Mouse (Mus musculus): Measurements from ENCODE around the gene Ifi35.
"Not testable (repeated sequence)": the region's sequence is repeated elsewhere in the genome, so short reads cannot be mapped to it uniquely, and the experiment has no call there.

Ifi35 gene

DNA sequence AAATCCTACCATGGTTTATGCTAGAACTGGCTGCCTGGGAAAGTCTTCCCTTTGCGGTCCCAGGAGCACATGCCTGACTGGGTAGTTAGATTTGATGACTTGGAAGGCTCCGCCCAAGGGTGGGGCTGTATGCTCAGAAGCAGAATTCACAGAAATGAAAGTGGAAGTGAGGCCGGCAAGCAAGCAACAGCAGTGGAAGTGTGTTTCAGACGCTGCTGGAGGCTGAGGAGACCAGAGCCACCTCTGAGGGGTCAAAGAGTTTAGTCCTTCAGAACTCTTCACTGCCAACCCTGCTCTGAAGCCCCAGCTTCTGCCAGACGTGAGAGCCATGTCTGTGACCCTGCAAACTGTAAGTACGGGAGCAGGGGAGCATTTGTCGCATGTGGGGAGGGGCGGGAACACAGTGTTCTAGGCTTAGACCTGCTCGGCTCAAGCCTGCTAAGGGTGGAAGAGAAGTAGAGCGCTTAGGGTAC, at the start of gene Ifi35:
Gene Ifi35 (plus strand): TSS at position 134 of the 473 bp plus-strand sequence.
- peak; percentile 72 for DNase-seq (ENCODE audit: low spot score)

DNA sequence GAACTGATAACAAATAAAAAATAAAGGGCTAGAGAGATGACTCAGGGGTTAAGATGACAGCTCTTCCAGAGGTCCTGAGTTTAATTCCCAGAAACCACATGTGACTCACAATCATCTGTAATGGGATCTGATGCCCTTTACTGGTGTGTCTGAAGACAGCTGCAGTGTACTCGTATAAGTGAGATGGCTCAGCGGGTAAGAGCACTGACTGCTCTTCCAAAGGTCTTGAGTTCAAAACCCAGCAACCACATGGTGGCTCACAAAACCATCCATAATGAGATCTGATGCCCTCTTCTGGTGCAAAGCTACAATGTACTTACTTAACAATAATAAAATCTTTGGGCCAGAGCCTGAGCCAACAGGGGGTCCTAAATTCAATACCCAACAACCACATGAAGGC, 32.9 kb upstream of the Ifi35 start:
- DNase-seq (ENCODE audit: low spot score) = no peak

DNA sequence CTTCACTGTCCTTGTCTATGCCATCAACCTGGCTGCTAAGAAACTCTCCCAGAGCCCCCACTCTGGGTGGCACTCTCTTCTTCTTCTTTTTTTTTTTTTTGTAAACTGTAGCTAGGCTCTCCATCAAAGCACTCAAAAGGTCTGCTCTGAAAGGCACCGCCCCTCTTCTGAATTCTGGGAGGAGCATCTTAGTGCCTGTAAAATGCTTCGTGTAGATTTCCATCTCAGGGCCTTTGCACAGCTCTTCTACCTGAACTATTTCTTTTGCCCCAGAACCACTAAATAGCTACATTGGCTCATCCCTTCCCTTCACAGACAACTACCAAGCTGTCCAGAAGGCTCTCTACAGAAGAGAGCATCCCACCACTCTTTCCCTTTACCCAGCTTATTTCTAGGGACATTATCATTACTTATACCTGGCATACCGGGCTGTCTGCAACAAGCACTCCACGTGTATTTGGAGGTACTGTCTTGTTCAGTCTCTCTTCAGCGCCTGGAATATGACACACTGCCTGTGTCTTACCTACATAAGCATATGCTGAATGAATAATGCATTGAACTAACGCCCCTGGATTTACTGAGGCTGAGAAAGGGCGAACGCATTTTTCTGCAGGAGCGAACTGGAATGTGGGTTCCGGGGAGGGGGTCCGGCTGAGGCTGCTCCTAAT, 31.6 kb upstream of the Ifi35 start:
- DNase-seq (ENCODE audit: low spot score) = no peak

DNA sequence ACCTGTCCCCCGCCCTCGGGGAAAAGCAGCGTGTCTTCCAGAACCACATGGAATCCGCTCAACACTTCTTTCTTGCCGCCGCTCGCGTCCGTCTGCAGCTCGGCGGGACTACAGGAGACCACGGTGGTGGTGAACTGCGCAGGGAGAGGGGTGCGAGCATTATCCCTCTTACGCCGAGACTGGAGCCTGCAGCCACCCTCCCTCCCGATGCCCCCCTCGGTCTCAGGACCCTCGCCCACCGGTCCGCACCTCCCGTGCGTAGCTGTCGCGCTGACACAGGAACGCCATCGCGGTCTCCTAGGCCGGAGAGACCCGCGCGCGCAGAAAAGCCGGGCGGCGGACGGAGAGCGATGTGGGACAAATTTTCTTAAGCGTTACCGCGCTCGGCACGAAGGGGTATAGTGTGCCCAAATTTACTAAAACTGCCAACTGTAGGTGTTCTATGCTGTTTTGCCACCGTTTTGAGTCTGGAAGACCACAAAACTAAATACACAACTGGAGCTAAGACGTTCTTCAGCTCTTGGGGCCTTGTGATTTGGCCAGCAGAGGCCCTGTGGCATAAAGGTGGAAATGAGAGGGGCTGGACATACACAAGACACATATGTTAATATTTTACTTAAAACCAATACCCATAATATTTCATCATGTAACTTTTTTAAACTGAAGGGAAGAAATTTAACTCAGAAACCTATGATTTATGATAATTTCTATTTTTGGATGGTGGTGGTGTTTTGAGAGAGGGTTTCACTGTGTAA, 30.9 kb upstream of the Ifi35 start, which contains the start of gene Aarsd1:
Gene Aarsd1 (minus strand): TSS at position 515 of the 755 bp plus-strand sequence.
- DNase-seq (ENCODE audit: low spot score) = peak; percentile 76

DNA sequence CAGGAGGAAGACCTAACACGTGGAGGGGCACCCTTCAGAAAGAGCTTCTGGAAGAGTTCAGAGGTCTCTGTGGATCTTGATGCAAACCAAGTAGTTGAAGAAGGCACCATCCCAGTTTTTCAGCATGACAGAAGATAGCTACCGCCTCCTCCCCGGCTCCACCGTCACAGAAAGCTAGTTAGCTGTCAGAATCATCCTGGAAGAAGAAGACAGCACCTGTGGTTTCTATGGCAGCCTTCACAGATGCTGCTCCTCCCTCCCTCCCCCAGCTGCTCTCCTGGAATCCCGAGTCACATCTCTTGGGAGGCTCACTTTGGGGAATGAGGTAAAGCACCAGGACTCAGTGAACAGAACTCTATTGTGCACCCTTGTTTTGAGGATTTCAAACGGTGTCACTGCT, 29.2 kb upstream of the Ifi35 start:
- DNase-seq (ENCODE audit: low spot score) = no peak

DNA sequence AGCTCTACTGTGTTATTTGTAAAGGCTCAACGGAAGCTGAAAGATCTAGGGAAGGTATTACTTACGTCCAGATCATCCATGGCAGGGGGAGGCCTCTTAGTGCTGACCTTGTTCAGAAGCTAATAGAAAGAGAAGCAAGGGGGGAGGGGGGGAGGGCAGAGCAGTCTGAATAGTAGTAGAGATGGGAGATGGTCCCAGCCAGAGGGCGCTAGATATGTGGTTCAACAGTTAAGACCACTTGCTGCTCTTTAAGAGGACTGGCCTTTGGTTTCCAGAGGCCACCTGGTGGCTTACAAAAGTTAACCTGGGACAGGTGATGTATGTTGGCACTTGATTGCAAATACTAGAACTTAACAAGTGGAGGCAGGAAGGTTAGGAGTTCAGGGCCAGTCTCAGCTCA, 28.6 kb upstream of the Ifi35 start:
- no peak for DNase-seq (ENCODE audit: low spot score)

DNA sequence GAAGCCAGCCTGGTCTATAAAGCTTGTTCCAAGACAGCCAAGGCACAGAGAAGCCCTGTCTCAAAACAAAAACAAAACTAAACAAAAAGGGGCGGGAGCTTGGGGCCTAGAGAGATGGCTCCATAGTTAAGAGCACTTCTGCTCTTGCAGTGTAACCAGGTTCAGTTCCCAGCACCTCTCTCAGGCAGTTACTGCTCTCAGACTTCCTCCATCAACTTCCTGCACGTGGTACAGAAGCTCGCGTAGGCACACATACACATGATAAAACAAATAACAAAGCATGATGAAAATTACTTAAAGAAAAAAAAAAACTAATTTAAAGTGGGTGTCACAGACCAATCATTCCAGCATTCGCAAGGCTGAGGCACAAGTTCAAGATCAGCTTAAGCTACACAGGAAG, 28.1 kb upstream of the Ifi35 start:
- DNase-seq (ENCODE audit: low spot score) = no peak

DNA sequence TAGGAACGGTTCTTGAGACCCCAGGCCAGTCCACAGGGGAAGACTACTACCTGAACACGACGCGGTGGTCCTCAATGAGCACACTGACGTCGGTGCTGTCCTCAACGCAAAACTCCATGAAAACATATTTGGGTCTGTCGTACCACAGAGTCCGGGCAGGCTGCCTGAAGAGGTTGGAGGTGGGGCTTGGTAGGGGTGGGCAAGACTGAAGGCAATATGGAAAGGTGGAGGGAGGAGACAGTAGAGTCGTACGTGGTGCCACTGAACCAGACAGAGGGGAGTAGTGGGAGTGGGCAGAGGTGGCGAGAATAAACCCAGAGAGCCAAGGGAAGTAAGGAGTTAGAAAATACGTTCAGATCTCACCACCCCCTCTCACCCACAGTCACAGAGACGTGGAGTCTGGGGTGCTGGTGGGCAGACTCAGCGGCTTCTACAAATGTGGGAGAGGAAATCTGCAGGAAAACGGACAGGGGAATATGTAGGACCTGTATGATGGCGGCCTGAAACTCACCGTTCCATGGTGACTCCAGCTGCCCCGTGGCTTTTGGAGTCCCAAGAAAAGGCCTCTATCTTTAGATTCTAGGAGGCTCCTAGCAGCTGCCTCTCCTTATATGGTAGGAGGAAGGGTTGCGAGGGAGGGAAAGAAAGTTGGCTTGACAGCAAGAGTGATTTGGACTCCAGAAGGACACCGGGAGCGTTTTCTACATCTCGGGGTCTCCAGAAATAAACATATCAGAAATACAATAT, 23.9 kb upstream of the Ifi35 start, which contains the start of gene Gm27029:
Gene Gm27029 (minus strand): TSS at position 692 of the 747 bp plus-strand sequence.
- DNase-seq (ENCODE audit: low spot score) = no peak

DNA sequence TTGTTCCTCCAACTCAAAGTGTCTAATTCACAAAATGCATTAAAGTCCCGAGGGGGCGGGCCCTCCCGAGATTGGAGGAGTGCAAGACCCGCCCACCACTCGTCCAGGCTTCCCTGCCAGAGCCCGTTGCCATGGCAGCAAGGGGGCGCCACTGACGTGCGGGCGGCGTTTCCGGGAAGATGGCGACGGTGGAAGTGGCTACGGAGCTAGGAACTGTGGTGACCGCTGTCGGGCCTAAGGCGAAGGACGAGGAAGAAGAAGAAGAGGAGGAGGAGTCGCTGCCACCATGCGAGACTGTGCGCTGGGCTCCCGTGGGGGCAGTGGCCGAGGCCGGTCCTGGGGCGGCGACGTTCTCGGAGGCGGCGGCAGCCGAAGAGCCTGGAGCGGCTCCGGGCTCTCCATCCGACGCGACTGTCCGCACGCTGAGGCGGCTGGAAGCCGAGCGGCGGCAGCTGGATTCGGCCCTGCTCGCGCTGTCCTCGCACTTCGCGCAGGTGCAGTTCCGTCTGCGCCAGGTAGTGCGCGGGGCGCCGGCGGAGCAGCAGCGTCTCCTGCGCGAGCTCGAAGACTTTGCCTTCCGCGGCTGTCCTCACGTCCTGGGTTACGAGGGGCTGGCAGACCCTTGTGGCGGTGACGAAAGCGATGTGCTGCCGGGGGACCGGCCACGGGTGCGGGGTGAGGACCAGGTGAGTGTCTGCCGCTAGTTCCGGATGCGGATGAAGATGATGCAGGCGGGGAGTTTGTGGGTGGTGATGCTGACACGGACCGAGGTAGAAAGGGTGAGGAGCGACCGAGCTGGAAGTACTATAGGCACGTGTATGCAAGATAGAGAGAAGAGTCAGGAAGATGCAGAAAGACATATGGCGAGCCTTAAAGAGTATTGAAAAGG, 23.0 kb upstream of the Ifi35 start, which contains the start of the genes Rundc1 and Ptges3l:
Gene Rundc1 (plus strand): TSS at position 161 of the 889 bp plus-strand sequence.
Gene Ptges3l (minus strand): TSS at position 409 of the 889 bp plus-strand sequence.
- peak; percentile 95 for DNase-seq (ENCODE audit: low spot score)

DNA sequence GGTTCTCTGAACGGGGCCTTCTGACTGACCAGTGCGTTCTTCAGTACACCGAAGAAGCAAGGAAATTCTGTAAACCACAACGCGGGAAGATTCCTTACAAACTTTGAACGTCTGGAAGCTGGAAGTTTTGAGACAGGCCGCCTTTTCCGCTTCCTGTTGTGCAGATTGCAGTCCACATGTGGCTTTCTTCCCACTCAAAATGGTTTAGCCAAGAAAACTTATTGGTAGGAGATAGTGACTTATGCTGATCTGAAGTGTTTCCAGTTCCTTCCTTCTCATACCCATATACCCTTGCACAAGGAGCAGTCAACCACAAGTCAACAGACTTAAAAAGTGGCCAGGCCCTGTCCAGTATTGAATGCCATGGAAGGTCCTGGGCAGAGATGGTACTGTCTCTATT, 22.0 kb upstream of the Ifi35 start:
- no peak for DNase-seq (ENCODE audit: low spot score)

DNA sequence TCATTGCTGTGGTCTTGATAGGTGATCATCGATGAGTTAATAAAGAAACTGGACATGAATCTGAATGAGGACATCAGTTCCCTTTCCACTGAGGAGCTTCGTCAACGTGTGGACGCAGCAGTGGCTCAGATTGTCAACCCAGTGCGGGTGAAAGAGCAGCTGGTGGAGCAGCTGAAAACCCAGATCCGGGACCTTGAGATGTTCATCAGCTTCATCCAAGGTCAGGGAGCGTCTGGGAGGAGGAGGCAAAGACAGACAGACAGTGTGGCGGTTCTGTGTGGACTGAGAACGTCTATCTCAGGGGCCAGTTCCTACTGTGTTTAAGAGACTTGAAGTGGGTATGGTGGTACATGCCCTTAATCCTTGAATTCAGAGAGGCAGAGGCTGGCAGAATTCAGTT, 16.9 kb upstream of the Ifi35 start:
- DNase-seq (ENCODE audit: low spot score) = no peak

DNA sequence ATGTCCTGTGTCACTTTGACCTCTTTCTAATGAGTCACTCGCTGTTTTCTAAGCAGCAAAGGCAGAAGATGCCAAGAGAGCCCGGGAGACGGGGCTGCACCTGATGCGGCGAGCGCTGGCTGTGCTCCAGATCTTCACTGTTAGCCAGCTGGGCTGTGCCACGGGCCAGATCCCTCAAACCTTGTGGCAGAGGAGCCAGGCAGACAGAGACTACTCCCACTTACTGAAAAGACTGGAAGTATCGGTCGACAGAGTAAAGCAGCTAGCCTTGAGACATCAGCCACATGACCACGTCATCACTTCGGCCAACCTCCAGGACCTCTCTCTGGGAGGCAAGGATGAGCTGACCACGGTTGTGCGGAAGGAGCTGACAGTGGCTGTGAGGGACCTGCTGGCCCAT, 14.8 kb upstream of the Ifi35 start:
- no peak for DNase-seq (ENCODE audit: low spot score)

DNA sequence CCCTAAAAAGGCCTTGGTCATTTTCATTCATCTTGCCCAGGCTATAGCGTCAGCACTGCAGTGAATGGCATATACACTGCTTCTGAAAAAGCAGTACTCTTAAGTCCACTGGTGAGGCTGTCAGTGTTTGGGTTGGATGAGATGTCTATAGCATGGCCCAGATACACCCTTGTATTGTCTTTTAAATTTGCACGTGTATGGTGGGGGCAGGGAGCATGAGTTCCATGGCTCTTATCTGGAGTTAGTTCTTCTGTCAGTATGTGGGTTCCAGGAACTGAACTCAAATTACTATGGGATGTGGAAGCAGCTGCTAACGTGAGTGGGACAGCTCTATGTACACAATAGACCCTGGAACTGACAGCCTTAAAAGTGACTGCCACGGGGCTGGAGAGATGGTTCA, 12.4 kb upstream of the Ifi35 start:
- no peak for DNase-seq (ENCODE audit: low spot score)

DNA sequence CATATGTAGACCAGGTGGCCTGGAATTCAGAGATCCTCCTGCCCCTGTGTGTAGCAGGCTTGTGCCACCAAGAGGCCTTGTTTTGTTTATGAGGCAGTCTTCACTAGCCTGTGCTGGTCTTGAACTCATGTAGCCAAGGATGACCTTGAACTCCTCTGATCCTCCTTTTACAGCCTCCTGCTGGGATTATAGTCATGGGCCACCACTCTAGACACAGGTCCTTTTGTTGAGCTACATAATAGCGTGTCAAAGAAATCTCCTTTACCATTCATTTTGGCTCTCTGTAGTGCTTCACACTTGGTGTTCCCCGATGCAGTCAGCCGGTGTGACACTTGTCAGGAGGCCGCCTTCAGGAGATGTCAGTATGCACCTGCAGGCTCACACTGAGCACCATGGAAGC, 11.3 kb upstream of the Ifi35 start:
- no peak for DNase-seq (ENCODE audit: low spot score)

DNA sequence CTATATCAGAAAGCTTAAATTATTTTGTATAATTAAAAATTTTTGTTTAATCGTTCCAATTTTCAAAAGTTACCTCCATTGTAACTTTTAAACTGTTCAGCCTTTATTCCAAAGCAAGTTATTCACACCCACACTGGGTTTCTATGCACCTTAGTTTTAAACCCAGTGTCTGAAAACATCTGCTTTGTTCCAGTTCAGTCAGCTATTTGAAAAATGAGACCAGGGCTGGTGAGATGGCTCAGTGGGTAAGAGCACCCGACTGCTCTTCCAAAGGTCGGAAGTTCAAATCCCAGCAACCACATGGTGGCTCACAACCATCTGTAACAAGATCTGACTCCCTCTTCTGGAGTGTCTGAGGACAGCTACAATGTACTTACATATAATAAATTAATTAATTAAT, 10.2 kb upstream of the Ifi35 start:
- not testable (repeated sequence) for DNase-seq (ENCODE audit: low spot score)

DNA sequence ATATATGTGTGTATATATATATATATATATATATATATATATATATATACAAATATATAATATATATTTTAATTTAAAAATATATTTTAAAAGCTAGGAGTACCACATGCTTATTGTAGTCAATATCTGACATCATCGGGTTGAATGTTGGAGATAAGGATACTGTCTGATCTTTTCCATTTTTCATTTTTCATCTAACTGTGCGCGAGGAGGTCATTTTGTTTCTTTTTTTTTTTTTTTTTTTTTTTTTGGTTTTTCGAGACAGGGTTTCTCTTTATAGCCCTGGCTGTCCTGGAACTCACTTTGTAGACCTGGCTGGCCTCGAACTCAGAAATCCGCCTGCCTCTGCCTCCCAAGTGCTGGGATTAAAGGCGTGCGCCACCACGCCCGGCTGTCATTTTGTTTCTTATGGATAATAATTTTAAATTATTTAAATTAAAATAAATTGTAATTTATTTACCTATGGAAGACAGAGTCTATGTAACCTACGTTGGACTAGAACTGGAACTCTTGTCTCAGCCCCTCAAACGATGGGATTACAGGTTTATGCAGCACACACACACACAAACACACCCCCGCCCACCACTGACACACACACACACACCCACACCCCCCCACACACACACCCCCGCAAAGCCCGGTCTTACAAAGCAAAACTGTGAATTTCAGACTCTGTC, 6.6 kb upstream of the Ifi35 start:
- DNase-seq (ENCODE audit: low spot score) = not testable (repeated sequence)

DNA sequence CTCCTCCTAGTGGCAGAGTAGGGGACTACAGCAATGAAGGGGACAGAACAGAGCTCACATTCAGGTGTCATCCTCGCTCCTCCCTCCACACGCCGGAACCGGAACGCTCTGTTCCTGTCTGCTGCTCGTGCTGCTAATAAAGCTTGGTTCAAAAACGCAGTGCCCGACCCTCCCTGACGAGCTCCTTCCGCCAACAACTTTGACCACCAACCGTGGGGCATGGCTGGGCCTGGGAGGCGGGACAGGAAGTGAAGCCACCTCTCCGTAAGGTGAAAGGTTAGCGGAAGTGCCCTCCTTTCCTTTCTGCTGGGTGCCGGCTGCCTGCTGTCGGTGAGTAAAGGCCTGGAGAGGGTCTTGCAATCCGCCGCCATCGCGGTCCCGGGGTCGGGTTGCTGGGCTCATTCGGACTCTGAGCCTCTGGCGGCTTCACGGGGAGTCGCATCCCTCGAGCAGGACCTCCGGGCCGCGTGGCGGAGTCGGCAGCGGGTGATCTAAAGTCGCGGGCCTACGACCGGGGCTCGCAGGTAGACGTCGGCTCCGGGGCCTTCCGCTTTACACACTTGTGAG, 6.0 kb upstream of the Ifi35 start, which contains the start of gene Rpl27:
Gene Rpl27 (plus strand): TSS at position 172 of the 567 bp plus-strand sequence.
- peak; percentile 94 for DNase-seq (ENCODE audit: low spot score)

DNA sequence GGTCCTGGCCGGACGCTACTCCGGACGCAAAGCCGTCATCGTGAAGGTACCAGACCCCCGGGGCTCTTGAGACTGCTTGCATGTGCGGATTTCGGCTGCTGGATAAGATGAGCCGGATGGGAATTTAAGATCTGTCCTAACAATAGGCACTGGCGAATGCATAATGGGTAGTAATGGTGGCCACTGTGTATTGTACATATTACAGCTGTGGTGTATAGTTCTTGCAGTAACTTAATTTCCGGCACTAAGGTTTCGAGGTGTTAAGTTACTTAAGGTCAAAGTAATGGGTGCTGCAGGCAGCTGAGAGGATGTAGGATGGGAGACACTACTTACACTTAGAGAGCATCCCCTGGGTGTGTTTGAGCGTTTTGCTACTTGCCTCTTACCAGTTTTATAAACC, 5.4 kb upstream of the Ifi35 start:
- no peak for DNase-seq (ENCODE audit: low spot score)

DNA sequence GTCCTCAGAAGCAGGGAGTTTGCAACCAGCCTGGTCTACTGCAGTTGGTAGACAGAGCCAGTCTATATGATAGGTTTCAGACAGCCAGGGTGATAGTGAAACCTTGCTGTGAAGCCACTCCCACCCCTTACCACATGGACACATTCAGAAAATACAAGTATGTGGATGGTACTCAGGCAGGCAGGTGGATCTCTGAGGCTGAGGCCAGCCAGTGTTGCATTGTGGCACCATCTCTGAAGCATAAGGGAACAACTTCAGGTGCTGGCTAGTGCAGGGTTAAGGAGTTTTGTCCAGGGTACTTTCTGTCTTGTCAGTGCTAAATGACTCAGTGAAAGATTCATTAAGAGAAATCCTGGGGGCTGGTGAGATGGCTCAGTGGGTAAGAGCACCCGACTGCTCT, 1.9 kb upstream of the Ifi35 start:
- no peak for DNase-seq (ENCODE audit: low spot score)

DNA sequence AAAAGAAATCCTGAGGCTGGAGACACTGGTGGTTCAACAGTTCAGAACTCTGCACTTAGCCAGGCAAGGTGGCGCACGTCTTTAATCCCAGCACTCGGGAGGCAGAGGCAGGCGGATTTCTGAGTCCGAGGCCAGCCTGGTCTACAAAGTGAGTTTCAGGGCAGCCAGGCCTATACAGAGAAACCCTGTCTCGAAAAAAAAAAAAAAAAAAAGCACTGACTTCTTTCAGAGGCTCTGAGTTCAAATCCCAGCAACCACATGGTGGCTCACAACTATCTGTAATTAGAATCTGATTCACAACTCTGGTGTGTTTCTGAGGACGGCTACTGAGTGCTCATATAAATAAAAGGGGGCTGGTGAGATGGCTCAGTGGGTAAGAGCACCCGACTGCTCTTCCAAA, 1.3 kb upstream of the Ifi35 start:
- DNase-seq (ENCODE audit: low spot score) = not testable (repeated sequence)
